Mouse (Mus musculus): Measurements from ENCODE around the gene Rfxank.

DNA sequence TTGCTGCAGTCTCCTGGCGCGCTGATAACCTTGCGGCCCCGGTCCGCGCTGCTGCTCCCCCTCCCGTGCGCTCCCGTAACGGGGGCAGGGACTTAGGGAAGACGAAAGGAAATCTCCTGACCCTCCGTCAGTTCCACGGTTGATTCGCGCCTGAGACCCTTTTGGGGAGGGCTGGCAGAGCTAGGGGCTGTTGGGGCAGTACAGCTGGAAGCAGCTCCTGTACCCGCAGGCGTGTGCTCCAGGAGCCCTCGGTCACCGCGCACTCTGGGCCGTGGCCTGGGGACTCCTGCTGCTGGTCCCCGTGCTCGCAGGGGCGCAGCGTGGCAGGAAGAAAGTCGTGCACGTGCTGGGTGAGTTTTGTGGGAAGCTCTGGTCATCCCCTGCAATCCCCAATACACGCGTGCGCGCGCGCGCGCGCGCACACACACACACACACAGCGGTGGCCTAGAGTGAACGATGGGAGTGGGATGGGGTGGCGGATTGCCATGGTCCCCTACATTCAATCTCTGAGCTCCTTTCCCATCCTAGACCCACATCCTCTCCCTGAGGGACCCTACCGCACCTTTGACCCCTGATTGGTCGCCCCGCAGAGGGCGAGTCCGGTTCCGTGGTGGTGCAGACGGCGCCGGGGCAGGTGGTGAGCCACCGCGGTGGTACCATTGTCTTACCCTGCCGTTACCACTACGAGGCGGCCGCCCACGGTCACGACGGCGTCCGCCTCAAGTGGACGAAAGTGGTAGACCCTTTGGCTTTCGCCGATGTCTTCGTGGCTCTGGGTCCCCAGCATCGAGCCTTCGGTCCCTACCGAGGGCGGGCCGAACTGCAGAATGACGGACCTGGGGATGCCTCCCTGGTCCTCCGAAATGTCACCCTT is 54.5 kb downstream of the Rfxank start:
- TF ChIP-seq POLR2A (IDR thresholded peaks at IDR 0.05; ENCODE audit: insufficient read depth, low read depth, low read length) (no peak), CTCF (IDR thresholded peaks at IDR 0.05; ENCODE audit: insufficient read depth, low read depth, low read length) (no peak)

All from olfactory bulb, adult 2 months (tissue).